Mouse (Mus musculus) midbrain, embryonic 16.5 days (tissue): Measurements from ENCODE around the gene 4931422A03Rik. TPM values are rescaled to one million over a fixed set of nuclear protein-coding genes. Genes with fewer than 3 reads are reported as not detected.

Source experiments
- ATAC-seq: fragments of 200-750 bp; cut with Nextera tagmentation; 2 replicates; pipeline ENCODE4 v1.8.0; 2017; ENCODE audit warnings: moderate TSS enrichment
- H3K27ac ChIP-seq: fragments of 300-500 bp; sonication (generic); 2 replicates; pipeline ENCODE4 v1.5.1; 2014; ENCODE audit warnings: mild to moderate bottlenecking, low read length, mixed read lengths
- H3K27me3 ChIP-seq: fragments of 300-500 bp; sonication (generic); 2 replicates; pipeline ENCODE4 v1.6.1; 2014; ENCODE audit warnings: low read depth, low read length, mixed read lengths; ENCODE audit not compliant: control insufficient read depth, insufficient read depth
- H3K36me3 ChIP-seq: fragments of 300-500 bp; sonication (generic); 2 replicates; pipeline ENCODE4 v1.6.1; 2014; ENCODE audit warnings: mild to moderate bottlenecking, low read length, moderate library complexity, mixed read lengths; ENCODE audit not compliant: control insufficient read depth, insufficient read depth
- H3K4me1 ChIP-seq: fragments of 300-500 bp; sonication (generic); 2 replicates; pipeline ENCODE4 v1.6.1; 2014; ENCODE audit warnings: mild to moderate bottlenecking, low read length, mixed read lengths; ENCODE audit not compliant: control insufficient read depth, insufficient read depth
- H3K4me2 ChIP-seq: fragments of 300-500 bp; sonication (generic); 2 replicates; pipeline ENCODE4 v1.6.1; 2014; ENCODE audit warnings: mild to moderate bottlenecking, low read length, mixed read lengths
- H3K4me3 ChIP-seq: fragments of 300-500 bp; sonication (generic); 2 replicates; pipeline ENCODE4 v1.5.1; 2014; ENCODE audit warnings: low read depth, mild to moderate bottlenecking, low read length, moderate library complexity, mixed read lengths
- H3K9ac ChIP-seq: fragments of 300-500 bp; sonication (generic); 2 replicates; pipeline ENCODE4 v1.6.1; 2014; ENCODE audit warnings: low read depth, low read length, mixed read lengths
- H3K9me3 ChIP-seq: fragments of 300-500 bp; sonication (generic); replicated peaks from 2 replicates; pipeline ENCODE4 v1.6.1; 2014; ENCODE audit warnings: mild to moderate bottlenecking, low read length, mixed read lengths; ENCODE audit not compliant: control insufficient read depth, poor library complexity, severe bottlenecking
- WGBS: fragments of 180-500 bp; shearing (Covaris S2); extraction: QIAGEN DNeasy Blood & Tissue Kit; methylation state at CpG from one replicate; pipeline ENCODE4 v1.1.7; 2014; 5-methylcytosine and 5-hydroxymethylcytosine counted together
- polyA plus RNA-seq: library from polyadenylated mRNA; unstranded; fragments of >200 nt; fragmentation: Nextera tagmentation; extraction: Ambion mirVana; gene quantifications from 2 replicates; pipeline ENCODE4 v1.2.1, GENCODE M21; 2015

Gene 4931422A03Rik
- polyA plus RNA-seq, 1 experiment from 2014 or later: 2.3 TPM

GRCm38 (mm10) chr2:103955714-103956113 is 72.4 kb downstream of the 4931422A03Rik start:
- Histone ChIP-seq H3K4me1 (no peaks in the 10 kb centered on the region), H3K4me3 (no peak overlapping the region), H3K9ac (no peak overlapping the region), H3K27ac (no peak overlapping the region), H3K27me3 (no peaks in the 10 kb centered on the region), H3K9me3 (no peaks in the 10 kb centered on the region), H3K36me3 (no peaks in the 10 kb centered on the region), H3K4me2 (no peak overlapping the region)
- WGBS: 79% methylated on average over 3 of the region's 3 CpGs
- ATAC-seq: no peak

- no peaks in the 10 kb centered on the region for H3K9me3 ChIP-seq
- no peaks in the 10 kb centered on the region for H3K4me1 ChIP-seq
- no peak overlapping the region for H3K4me2 ChIP-seq
- H3K4me3 ChIP-seq: no peak overlapping the region
- no peak overlapping the region for H3K9ac ChIP-seq
- H3K27ac ChIP-seq: no peak overlapping the region
- H3K36me3 ChIP-seq: no peaks in the 10 kb centered on the region
- no peak for ATAC-seq
- WGBS: 95% methylated on average over 6 of the region's 6 CpGs
- H3K27me3 ChIP-seq: no peaks in the 10 kb centered on the region
Observed at GRCm38 (mm10) chr2:103953050-103953835, 74.9 kb downstream of the 4931422A03Rik start.

DNA sequence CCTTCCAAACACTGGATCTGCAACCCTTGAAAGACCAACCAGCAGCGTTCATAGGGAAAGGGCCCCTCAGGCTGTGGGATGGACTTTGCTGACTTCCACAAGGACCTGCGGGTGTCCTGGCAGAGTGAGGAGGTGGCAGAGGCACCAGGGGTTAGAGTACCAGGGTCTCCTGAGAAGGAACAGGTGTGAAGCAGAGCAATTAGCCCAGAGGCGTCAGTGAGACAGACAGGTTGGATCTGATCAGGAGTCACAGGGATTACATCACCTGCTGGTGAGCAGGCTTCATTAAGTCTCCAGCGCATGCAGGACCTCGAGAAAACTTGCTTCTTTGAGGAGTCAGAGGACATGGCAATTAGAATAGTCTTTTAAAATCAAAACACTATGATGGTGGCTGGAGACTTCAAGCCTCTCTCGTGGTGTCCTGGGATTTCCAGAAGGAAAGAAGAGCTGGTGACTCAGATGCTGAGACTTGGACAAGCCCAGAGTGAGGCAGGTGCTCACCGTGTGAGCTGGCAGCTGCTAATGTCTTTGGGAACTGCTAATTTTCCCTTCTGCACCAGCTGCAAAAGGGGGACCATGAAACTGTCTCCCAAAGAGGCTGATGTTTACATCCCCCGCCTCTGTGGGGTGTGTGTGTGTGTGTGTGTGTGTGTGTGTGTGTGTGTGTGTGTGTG is 80.0 kb downstream of the 4931422A03Rik start:
- Histone ChIP-seq H3K27ac (no peak overlapping the region), H3K9ac (no peak overlapping the region), H3K4me2 (no peak overlapping the region), H3K27me3 (no peaks in the 10 kb centered on the region), H3K36me3 (no peaks in the 10 kb centered on the region), H3K4me1 (no peaks in the 10 kb centered on the region), H3K4me3 (no peak overlapping the region), H3K9me3 (no peaks in the 10 kb centered on the region)
- 67% methylated on average over 8 of the region's 8 CpGs for WGBS
- ATAC-seq: no peak

DNA sequence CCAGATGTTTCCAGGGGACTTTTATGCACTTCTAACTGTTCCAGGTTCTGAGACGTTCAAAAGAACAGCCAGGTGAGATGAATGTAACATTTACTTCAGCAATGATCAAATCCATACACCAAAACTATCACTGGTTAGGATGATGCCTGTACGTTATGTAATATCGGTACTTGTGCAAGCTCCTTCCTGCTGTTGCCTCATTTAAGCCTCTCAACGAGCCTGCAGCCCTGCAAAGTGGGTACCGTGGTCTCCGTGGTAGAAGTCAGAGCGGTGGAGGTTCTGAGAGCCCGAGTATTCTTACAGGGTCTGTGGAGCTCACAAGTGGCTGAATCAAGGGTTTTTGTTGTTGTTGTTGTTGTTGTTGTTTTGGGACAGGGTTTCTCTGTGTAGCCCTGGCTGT is 81.3 kb downstream of the 4931422A03Rik start:
- Histone ChIP-seq H3K4me1 (no peaks in the 10 kb centered on the region), H3K4me3 (no peak overlapping the region), H3K9ac (no peak overlapping the region), H3K9me3 (no peaks in the 10 kb centered on the region), H3K27me3 (no peaks in the 10 kb centered on the region), H3K36me3 (no peaks in the 10 kb centered on the region), H3K27ac (no peak overlapping the region), H3K4me2 (no peak overlapping the region)
- ATAC-seq: no peak
- 84% methylated on average over 8 of the region's 8 CpGs for WGBS

DNA sequence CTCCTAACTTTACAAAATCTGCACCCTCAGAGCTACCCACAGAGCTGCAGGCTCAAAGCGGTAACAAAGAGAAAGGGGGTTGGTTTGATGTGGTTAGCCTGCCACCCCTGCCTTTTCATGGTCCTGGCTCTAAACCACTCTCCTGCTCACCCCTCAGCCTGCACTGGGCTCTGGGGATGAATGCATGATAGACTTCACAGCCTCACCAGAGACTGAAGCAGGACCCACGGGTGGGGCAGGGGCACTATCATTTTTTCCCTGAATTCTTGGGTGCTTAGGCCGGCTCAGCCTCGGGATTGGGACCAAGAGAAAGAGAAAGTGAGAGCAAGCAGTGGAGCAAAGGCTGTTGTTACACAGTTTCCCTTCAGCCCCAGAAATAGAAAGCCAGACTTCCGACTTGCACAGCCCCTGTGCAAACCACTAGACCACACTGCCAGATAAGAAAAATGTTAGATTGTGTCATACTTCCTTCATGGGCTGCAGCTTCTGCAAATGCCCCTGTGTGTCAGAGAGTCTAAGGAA is 82.5 kb downstream of the 4931422A03Rik start:
- no peak for ATAC-seq
- Histone ChIP-seq H3K4me1 (no peaks in the 10 kb centered on the region), H3K27ac (no peak overlapping the region), H3K4me3 (no peak overlapping the region), H3K36me3 (no peaks in the 10 kb centered on the region), H3K9me3 (no peaks in the 10 kb centered on the region), H3K27me3 (no peaks in the 10 kb centered on the region), H3K4me2 (no peak overlapping the region), H3K9ac (no peak overlapping the region)
- 80% methylated on average over 5 of the region's 5 CpGs for WGBS

GRCm38 (mm10) chr2:103944859-103945258 is 83.3 kb downstream of the 4931422A03Rik start:
- Histone ChIP-seq H3K4me3 (no peak overlapping the region), H3K9ac (no peak overlapping the region), H3K9me3 (no peaks in the 10 kb centered on the region), H3K4me2 (no peak overlapping the region), H3K4me1 (no peaks in the 10 kb centered on the region), H3K36me3 (no peaks in the 10 kb centered on the region), H3K27ac (no peak overlapping the region), H3K27me3 (no peaks in the 10 kb centered on the region)
- ATAC-seq: no peak
- WGBS: 90% methylated on average over 2 of the region's 2 CpGs

DNA sequence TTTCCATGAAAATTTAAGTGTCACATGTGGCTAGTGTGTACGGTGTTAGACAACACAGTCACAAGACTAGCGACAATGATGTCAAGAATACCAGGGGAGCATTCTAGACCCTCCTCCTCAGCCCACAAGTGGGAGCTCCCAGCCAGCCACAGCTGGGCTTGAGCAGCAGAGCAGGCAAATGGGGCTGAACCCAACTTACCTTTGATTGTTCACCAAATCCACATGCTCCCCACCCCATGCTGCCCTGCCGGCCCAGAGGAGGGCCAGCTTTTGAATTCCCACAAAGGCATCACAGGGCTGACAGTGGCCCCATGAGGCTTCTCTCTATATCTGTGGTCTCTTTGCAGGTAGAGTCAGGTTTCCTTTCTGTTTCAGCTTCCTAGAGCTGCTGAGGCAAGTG is 87.1 kb downstream of the 4931422A03Rik start:
- ATAC-seq: no peak
- WGBS: 64% methylated on average over 3 of the region's 3 CpGs
- no peaks in the 10 kb centered on the region for H3K36me3 ChIP-seq
- no peak overlapping the region for H3K27ac ChIP-seq
- no peak overlapping the region for H3K4me3 ChIP-seq
- H3K27me3 ChIP-seq: no peaks in the 10 kb centered on the region
- no peak overlapping the region for H3K4me2 ChIP-seq
- no peaks in the 10 kb centered on the region for H3K9me3 ChIP-seq
- H3K4me1 ChIP-seq: no peaks in the 10 kb centered on the region
- H3K9ac ChIP-seq: no peak overlapping the region

- Histone ChIP-seq H3K4me3 (no peak overlapping the region), H3K9me3 (no peaks in the 10 kb centered on the region), H3K4me1 (no peaks in the 10 kb centered on the region), H3K4me2 (no peak overlapping the region), H3K27me3 (no peaks in the 10 kb centered on the region; the same call in 1 of the 2 replicates), H3K27ac (no peak overlapping the region), H3K36me3 (no peaks in the 10 kb centered on the region), H3K9ac (no peak overlapping the region)
- no peak for ATAC-seq
Observed at GRCm38 (mm10) chr2:103939003-103939402, 89.2 kb downstream of the 4931422A03Rik start.

GRCm38 (mm10) chr2:103938573-103938972 is 89.6 kb downstream of the 4931422A03Rik start:
- no peak overlapping the region for H3K4me3 ChIP-seq
- WGBS: 68% methylated on average over 1 of the region's 1 CpGs
- H3K4me2 ChIP-seq: no peak overlapping the region
- H3K27ac ChIP-seq: no peak overlapping the region
- no peaks in the 10 kb centered on the region for H3K9me3 ChIP-seq
- no peaks in the 10 kb centered on the region; the same call in 1 of the 2 replicates for H3K27me3 ChIP-seq
- no peaks in the 10 kb centered on the region for H3K36me3 ChIP-seq
- ATAC-seq: no peak
- no peaks in the 10 kb centered on the region for H3K4me1 ChIP-seq
- H3K9ac ChIP-seq: no peak overlapping the region
